In genomic region chr5:122344260-122344659, GRCm38 (mm10) we compare ENCODE assay signal across 8 mouse cellular contexts. TPM values are rescaled to one million over a fixed set of nuclear protein-coding genes. Genes with fewer than 3 reads are reported as not detected.
DNase-seq lines count a peak whose midpoint lies in the region; TF ChIP-seq lines count a peak whose summit lies in the region.

No protein-coding gene starts in this region.

- TF ChIP-seq POLR2A in heart, adult 2 months (IDR thresholded peaks at IDR 0.05; ENCODE audit: insufficient read depth, low read depth, low read length): no peak

- H3K4me1 ChIP-seq in heart, adult 2 months (ENCODE audit: control insufficient read depth, insufficient read depth, low read length): peaks cover 1% of the 10 kb centered on the region

- intact Hi-C loops in heart, adult 2 months (cut with DNase I): loop anchor here (1.0 to 2.0 kb wide), 2 partner anchors 76 to 213 kb away; no protein-coding TSS in a partner anchor
- intact Hi-C loops in heart, postnatal 25 days (cut with DNase I): loop anchor here (1.0 to 2.0 kb wide), 2 partner anchors 76 to 213 kb away; no protein-coding TSS in a partner anchor
- intact Hi-C loops in heart, postnatal 10 days (cut with DNase I): loop anchor here (1.0 to 5.0 kb wide), 3 partner anchors 76 to 232 kb away; no protein-coding TSS in a partner anchor

- 8% methylated on average over 5 of the region's 5 CpGs for WGBS in heart, adult 2 months

- H3K9ac ChIP-seq in heart, adult 2 months (ENCODE audit: low read depth, low read length): no peak overlapping the region

- H3K79me2 ChIP-seq in heart, adult 2 months (replicated peaks; ENCODE audit: control insufficient read depth, insufficient read depth, low read length): no peaks in the 10 kb centered on the region

- TF ChIP-seq EP300 in heart, adult 2 months (IDR thresholded peaks at IDR 0.05; ENCODE audit: insufficient read depth, low read depth, low read length): peak; percentile 83; the same call in 1 of the 2 replicates

- H3K4me3 ChIP-seq in heart, adult 2 months: no peak overlapping the region

- H3K27ac ChIP-seq in heart, adult 2 months: no peak overlapping the region

- no peaks in the 10 kb centered on the region for H3K27me3 ChIP-seq in heart, adult 2 months (ENCODE audit: control insufficient read depth, insufficient read depth, low read length)

- DNase-seq in heart, adult 2 months: peak; percentile 72 to 82
- no peak for DNase-seq in heart, postnatal 25 days (ENCODE audit: low spot score)
- DNase-seq in adrenal gland, adult 2 months: peak; percentile 60
- DNase-seq in embryo, embryonic 11.5 days (ENCODE audit: low read depth, low spot score): peak; percentile 62
- DNase-seq in heart, postnatal 10 days: peak; percentile 67 to 87
- peak; percentile 65 to 90 for DNase-seq in layer of hippocampus, postnatal 25 days (ENCODE audit: extremely low spot score in 1 of 2, low spot score in 1 of 2)
- peak; percentile 78 for DNase-seq in mesoderm, embryonic 11.5 days (ENCODE audit: low read depth, low spot score)
- peak; percentile 61 to 78 for DNase-seq in spleen, postnatal 14 days (ENCODE audit: low spot score in 2 of 2)

- peak; percentile 93 for TF ChIP-seq CTCF in heart, adult 2 months (IDR thresholded peaks at IDR 0.05)

- no peaks in the 10 kb centered on the region for H3K36me3 ChIP-seq in heart, adult 2 months (ENCODE audit: control insufficient read depth, insufficient read depth, low read length)

RNA-seq across cellular contexts. Expression of gene Rad9b, which starts 9.8 kb away (rescaled TPM):
- under 1 TPM; 0.50 to 0.97 TPM for total RNA-seq in heart, adult 2 months (2021)
- 2.5 and 3.0 TPM in 2 replicates for polyA plus RNA-seq in heart, adult 2 months (2012; rRNA removed)
- 1 to 10 TPM in 1 of 2 experiments, under 1 TPM in 1; 0.36 to 1.6 TPM for total RNA-seq in heart, postnatal 25 days (2021)
- 1 to 10 TPM; 1.9 to 2.8 TPM for total RNA-seq in adrenal gland, adult 2 months (2021)
- 2.3 and 2.4 TPM in 2 replicates for polyA plus RNA-seq in adrenal gland, adult 2 months (2012; rRNA removed)
- 1 to 10 TPM; 1.1 to 1.4 TPM for total RNA-seq in heart, postnatal 10 days (2021)
- total RNA-seq in layer of hippocampus, postnatal 25 days (2021): 1 to 10 TPM; 3.4 to 4.0 TPM

RNA-seq across cellular contexts. Expression of gene Vps29, which starts 9.9 kb away (rescaled TPM):
- total RNA-seq in heart, adult 2 months (2021): 10 to 100 TPM; 85.4 to 91.4 TPM
- polyA plus RNA-seq in heart, adult 2 months (2012; rRNA removed): 39.2 and 70.9 TPM in 2 replicates
- total RNA-seq in heart, postnatal 25 days (2021): 10 to 100 TPM; 82.6 to 89.5 TPM
- total RNA-seq in adrenal gland, adult 2 months (2021): 100 to 1,000 TPM; 128 to 165 TPM
- polyA plus RNA-seq in adrenal gland, adult 2 months (2012; rRNA removed): 13.1 and 18.5 TPM in 2 replicates
- 100 to 1,000 TPM; 109 to 122 TPM for total RNA-seq in heart, postnatal 10 days (2021)
- 100 to 1,000 TPM; 206 to 217 TPM for total RNA-seq in layer of hippocampus, postnatal 25 days (2021)

RNA-seq across cellular contexts. Expression of gene Gpn3, which starts 27.4 kb away (rescaled TPM):
- 10 to 100 TPM; 23.5 to 28.0 TPM for total RNA-seq in heart, adult 2 months (2021)
- 19.2 and 19.8 TPM in 2 replicates for polyA plus RNA-seq in heart, adult 2 months (2012; rRNA removed)
- total RNA-seq in heart, postnatal 25 days (2021): 10 to 100 TPM; 22.9 to 26.6 TPM
- total RNA-seq in adrenal gland, adult 2 months (2021): 10 to 100 TPM; 24.6 to 32.6 TPM
- polyA plus RNA-seq in adrenal gland, adult 2 months (2012; rRNA removed): 48.0 and 62.7 TPM in 2 replicates
- total RNA-seq in heart, postnatal 10 days (2021): 10 to 100 TPM; 24.3 to 25.5 TPM
- total RNA-seq in layer of hippocampus, postnatal 25 days (2021): 10 to 100 TPM; 26.4 to 28.2 TPM

RNA-seq across cellular contexts. Expression of gene Fam216a, which starts 27.9 kb away (rescaled TPM):
- 10 to 100 TPM; 11.1 to 12.3 TPM for total RNA-seq in heart, adult 2 months (2021)
- 10.7 and 15.3 TPM in 2 replicates for polyA plus RNA-seq in heart, adult 2 months (2012; rRNA removed)
- 10 to 100 TPM; 11.3 to 15.6 TPM for total RNA-seq in heart, postnatal 25 days (2021)
- total RNA-seq in adrenal gland, adult 2 months (2021): 10 to 100 TPM; 24.2 to 38.5 TPM
- polyA plus RNA-seq in adrenal gland, adult 2 months (2012; rRNA removed): 24.7 and 27.4 TPM in 2 replicates
- total RNA-seq in heart, postnatal 10 days (2021): 10 to 100 TPM; 17.1 to 22.7 TPM
- 10 to 100 TPM; 73.8 to 78.8 TPM for total RNA-seq in layer of hippocampus, postnatal 25 days (2021)

RNA-seq across cellular contexts. Expression of gene Arpc3, which starts 47.4 kb away (rescaled TPM):
- 10 to 100 TPM; 91.5 to 98.7 TPM for total RNA-seq in heart, adult 2 months (2021)
- 89.6 and 97.1 TPM in 2 replicates for polyA plus RNA-seq in heart, adult 2 months (2012; rRNA removed)
- 10 to 100 TPM; 93.0 to 94.1 TPM for total RNA-seq in heart, postnatal 25 days (2021)
- total RNA-seq in adrenal gland, adult 2 months (2021): 100 to 1,000 TPM; 250 to 287 TPM
- polyA plus RNA-seq in adrenal gland, adult 2 months (2012; rRNA removed): 103 and 112 TPM in 2 replicates
- total RNA-seq in heart, postnatal 10 days (2021): 100 to 1,000 TPM; 140 to 150 TPM
- total RNA-seq in layer of hippocampus, postnatal 25 days (2021): 100 to 1,000 TPM; 285 to 290 TPM
